Mouse (Mus musculus) limb, embryonic 11.5 days (tissue): ENCODE data around the gene Fgd6. TPM values are rescaled to one million over a fixed set of nuclear protein-coding genes. Genes with fewer than 3 reads are reported as not detected.

ENCODE experiments used
- ATAC-seq: fragments of 200-750 bp; cut with Nextera tagmentation; 2 replicates; pipeline ENCODE4 v1.8.0; 2017; ENCODE audit warnings: low read depth; ENCODE audit not compliant: insufficient number of reproducible peaks, low FRiP score, low TSS enrichment
- DNase-seq: peaks from one replicate; pipeline ENCODE4 v3.0.0-alpha.2; 2015; ENCODE audit warnings: low spot score
- H3K27ac ChIP-seq: fragments of 300-500 bp; sonication (generic); replicated peaks from 2 replicates; pipeline ENCODE4 v1.5.1; 2014; ENCODE audit warnings: low read depth, mild to moderate bottlenecking, low read length
- H3K27me3 ChIP-seq: fragments of 300-500 bp; sonication (generic); 2 replicates; pipeline ENCODE4 v1.6.1; 2014; ENCODE audit warnings: mild to moderate bottlenecking, low read length, mixed read lengths; ENCODE audit not compliant: control insufficient read depth, insufficient read depth
- H3K36me3 ChIP-seq: fragments of 300-500 bp; sonication (generic); 2 replicates; pipeline ENCODE4 v1.6.1; 2014; ENCODE audit warnings: mild to moderate bottlenecking, low read length, moderate library complexity, mixed read lengths; ENCODE audit not compliant: control insufficient read depth, insufficient read depth
- H3K4me1 ChIP-seq: fragments of 300-500 bp; sonication (generic); 2 replicates; pipeline ENCODE4 v1.6.1; 2014; ENCODE audit warnings: low read length, mixed read lengths; ENCODE audit not compliant: control insufficient read depth, insufficient read depth
- H3K4me2 ChIP-seq: fragments of 300-500 bp; sonication (generic); 2 replicates; pipeline ENCODE4 v1.6.1; 2014; ENCODE audit warnings: low read depth, mild to moderate bottlenecking, moderate library complexity; ENCODE audit not compliant: severe bottlenecking
- H3K4me3 ChIP-seq: fragments of 300-500 bp; sonication (generic); 2 replicates; pipeline ENCODE4 v1.5.1; 2014; ENCODE audit warnings: low read depth, low read length
- H3K9ac ChIP-seq: fragments of 300-500 bp; sonication (generic); 2 replicates; pipeline ENCODE4 v1.6.1; 2014; ENCODE audit warnings: mild to moderate bottlenecking, low read length
- H3K9me3 ChIP-seq: fragments of 300-500 bp; sonication (generic); 2 replicates; pipeline ENCODE4 v1.6.1; 2016; ENCODE audit warnings: low read length; ENCODE audit not compliant: control insufficient read depth
- WGBS: fragments of 180-500 bp; shearing (Covaris S2); extraction: QIAGEN DNeasy Blood & Tissue Kit; methylation state at CpG from one replicate; pipeline ENCODE4 v1.1.7; 2014; 5-methylcytosine and 5-hydroxymethylcytosine counted together
- polyA plus RNA-seq: library from polyadenylated mRNA; unstranded; fragments of >200 nt; fragmentation: Nextera tagmentation; extraction: Ambion mirVana; gene quantifications from 2 replicates; pipeline ENCODE4 v1.2.1, GENCODE M21; 2014

Fgd6 gene
- polyA plus RNA-seq, 1 experiment from 2014 or later, result 6.5 TPM

- Histone ChIP-seq H3K4me1 (no peaks in the 10 kb centered on the region), H3K9ac (no peak overlapping the region), H3K4me2 (no peak overlapping the region), H3K36me3 (peaks cover 27% of the 10 kb centered on the region), H3K27ac (no peak overlapping the region), H3K9me3 (no peaks in the 10 kb centered on the region), H3K27me3 (no peaks in the 10 kb centered on the region), H3K4me3 (no peak overlapping the region)
- DNase-seq, result no peak
- no peak for ATAC-seq
- WGBS, result 79% methylated on average over 6 of the region's 6 CpGs
Observed at GRCm38 (mm10) chr10:94172706-94173105, 136.9 kb downstream of the Fgd6 start.

- H3K4me1 ChIP-seq, result no peaks in the 10 kb centered on the region
- 85% methylated on average over 7 of the region's 7 CpGs for WGBS
- H3K36me3 ChIP-seq, result peaks cover 15% of the 10 kb centered on the region
- H3K27me3 ChIP-seq, result no peaks in the 10 kb centered on the region
- H3K4me3 ChIP-seq, result no peak overlapping the region
- no peak overlapping the region for H3K9ac ChIP-seq
- no peaks in the 10 kb centered on the region for H3K9me3 ChIP-seq
- no peak overlapping the region for H3K27ac ChIP-seq
- DNase-seq (no peak), ATAC-seq (no peak)
- H3K4me2 ChIP-seq, result no peak overlapping the region
Observed at GRCm38 (mm10) chr10:94174652-94175051, 138.9 kb downstream of the Fgd6 start.

GRCm38 (mm10) chr10:94183199-94183598, 147.4 kb downstream of the Fgd6 start:
- no peak for ATAC-seq
- Histone ChIP-seq H3K27ac (no peak overlapping the region), H3K36me3 (peaks cover 2% of the 10 kb centered on the region; the same call in 1 of the 2 replicates)

More at GRCm38 (mm10) chr10:94183199-94183598, 147.4 kb downstream of the Fgd6 start:
- Histone ChIP-seq H3K27me3 (no peaks in the 10 kb centered on the region), H3K4me2 (no peak overlapping the region), H3K9me3 (no peaks in the 10 kb centered on the region), H3K9ac (no peak overlapping the region), H3K4me3 (no peak overlapping the region), H3K4me1 (no peaks in the 10 kb centered on the region)
- DNase-seq, result no peak
- 68% methylated on average over 4 of the region's 4 CpGs for WGBS

Other genes starting within 250 kb of the Fgd6 start
- 1.3 and 1.9 TPM in 2 replicates for gene Usp44, start 204.4 kb upstream of the Fgd6 start, polyA plus RNA-seq
- gene Metap2, start 138.9 kb upstream of the Fgd6 start, polyA plus RNA-seq, result 263 and 275 TPM in 2 replicates
- gene Vezt, start 184 bp upstream of the Fgd6 start, polyA plus RNA-seq, result 25.5 and 32.3 TPM in 2 replicates
- 11.6 and 13.6 TPM in 2 replicates for gene Nr2c1, start 112.0 kb downstream of the Fgd6 start, polyA plus RNA-seq
- 487 and 495 TPM in 2 replicates for gene Ndufa12, start 162.7 kb downstream of the Fgd6 start, polyA plus RNA-seq